Mouse (Mus musculus): Measurements from ENCODE around the gene Acss2. TPM values are rescaled to one million over a fixed set of nuclear protein-coding genes. Genes with fewer than 3 reads are reported as not detected.

Gene Acss2
- total and polyA plus RNA-seq, 2 experiments from 2014 or later: 16.3 to 25.5 TPM

- H3K27me3 ChIP-seq (ENCODE audit: insufficient read depth, low read length): no peaks in the 10 kb centered on the region; the same call in none of the 2 replicates
- ATAC-seq (no peak), DNase-seq (no peak)
- TF ChIP-seq CTCF (IDR thresholded peaks at IDR 0.05; ENCODE audit: low read depth): no peak
- H3K27ac ChIP-seq (ENCODE audit: low read depth, low read length): no peak overlapping the region
- H3K36me3 ChIP-seq (ENCODE audit: insufficient read depth): peaks cover 70% of the 10 kb centered on the region
- H3K4me3 ChIP-seq (ENCODE audit: low read depth, low read length): no peak overlapping the region
- WGBS: 72% methylated on average over 19 of the region's 19 CpGs
- no peaks in the 10 kb centered on the region for H3K9me3 ChIP-seq (ENCODE audit: low read length)
- 0 out of 2 replicates have a peak, but pooled peaks cover 3% of the 10 kb centered on the region for H3K4me1 ChIP-seq (ENCODE audit: insufficient read depth)
- H3K4me2 ChIP-seq (ENCODE audit: low read depth): no peak overlapping the region
- H3K9ac ChIP-seq: no peak overlapping the region
Measured at GRCm38 (mm10) chr2:155633121-155633520, 115.4 kb downstream of the Acss2 start.

- ATAC-seq: no peak
- WGBS: 92% methylated on average over 9 of the region's 9 CpGs
- H3K4me3 ChIP-seq (ENCODE audit: low read depth, low read length): no peak overlapping the region
- no peaks in the 10 kb centered on the region; the same call in none of the 2 replicates for H3K27me3 ChIP-seq (ENCODE audit: insufficient read depth, low read length)
- no peak overlapping the region for H3K4me2 ChIP-seq (ENCODE audit: low read depth)
- H3K9me3 ChIP-seq (ENCODE audit: low read length): no peaks in the 10 kb centered on the region
- no peak for DNase-seq
- 0 out of 2 replicates have a peak, but pooled peaks cover 3% of the 10 kb centered on the region for H3K4me1 ChIP-seq (ENCODE audit: insufficient read depth)
- peaks cover 73% of the 10 kb centered on the region for H3K36me3 ChIP-seq (ENCODE audit: insufficient read depth)
- no peak overlapping the region for H3K9ac ChIP-seq
- no peak overlapping the region for H3K27ac ChIP-seq (ENCODE audit: low read depth, low read length)
- TF ChIP-seq CTCF (IDR thresholded peaks at IDR 0.05; ENCODE audit: low read depth): no peak
Measured at GRCm38 (mm10) chr2:155633731-155634130, 116.0 kb downstream of the Acss2 start.

- no peaks in the 10 kb centered on the region for H3K4me1 ChIP-seq (ENCODE audit: insufficient read depth)
- H3K27ac ChIP-seq (ENCODE audit: low read depth, low read length): no peak overlapping the region
- ATAC-seq (no peak), DNase-seq (no peak)
- H3K4me2 ChIP-seq (ENCODE audit: low read depth): no peak overlapping the region
- no peak overlapping the region for H3K9ac ChIP-seq
- no peaks in the 10 kb centered on the region for H3K9me3 ChIP-seq (ENCODE audit: low read length)
- H3K36me3 ChIP-seq (ENCODE audit: insufficient read depth): peaks cover 80% of the 10 kb centered on the region
- no peak overlapping the region for H3K4me3 ChIP-seq (ENCODE audit: low read depth, low read length)
- H3K27me3 ChIP-seq (ENCODE audit: insufficient read depth, low read length): no peaks in the 10 kb centered on the region; the same call in none of the 2 replicates
- TF ChIP-seq CTCF (IDR thresholded peaks at IDR 0.05; ENCODE audit: low read depth): no peak
- 87% methylated on average over 8 of the region's 8 CpGs for WGBS
Measured at GRCm38 (mm10) chr2:155634562-155634961, 116.8 kb downstream of the Acss2 start.

MicroRNAs encoded within 50 kb of the gene (microRNA counts, 519-probe panel; counts per million panel counts)
- microRNA mmu-miR-499: not detected

Small RNA genes lying within 50 kb of the gene (microRNA-seq; reads per million reads assigned to microRNA genes)
- gene Mir499: 1.9 to 7.6 reads per million in 2 experiments

Other genes starting within 250 kb of the Acss2 start
- gene Map1lc3a, start 241.7 kb upstream of the Acss2 start, total RNA-seq (2014; rRNA removed): 425 and 459 TPM in 2 replicates
- gene Map1lc3a, start 241.7 kb upstream of the Acss2 start, polyA plus RNA-seq (2015; fragmentation: Nextera tagmentation; extraction: Ambion mirVana): 789 and 806 TPM in 2 replicates
- gene Pigu, start 160.5 kb upstream of the Acss2 start, total RNA-seq (2014; rRNA removed): 26.5 and 31.2 TPM in 2 replicates
- 50.2 and 50.7 TPM in 2 replicates for gene Pigu, start 160.5 kb upstream of the Acss2 start, polyA plus RNA-seq (2015; fragmentation: Nextera tagmentation; extraction: Ambion mirVana)
- 76.0 and 100.0 TPM in 2 replicates for gene Trp53inp2, start 136.9 kb upstream of the Acss2 start, total RNA-seq (2014; rRNA removed)
- 58.6 and 60.2 TPM in 2 replicates for gene Trp53inp2, start 136.9 kb upstream of the Acss2 start, polyA plus RNA-seq (2015; fragmentation: Nextera tagmentation; extraction: Ambion mirVana)
- 32.4 and 45.8 TPM in 2 replicates for gene Ncoa6, start 44.1 kb upstream of the Acss2 start, total RNA-seq (2014; rRNA removed)
- 23.5 and 26.8 TPM in 2 replicates for gene Ncoa6, start 44.1 kb upstream of the Acss2 start, polyA plus RNA-seq (2015; fragmentation: Nextera tagmentation; extraction: Ambion mirVana)
- gene Ggt7, start 289 bp downstream of the Acss2 start, total RNA-seq (2014; rRNA removed): 131 and 137 TPM in 2 replicates
- gene Ggt7, start 289 bp downstream of the Acss2 start, polyA plus RNA-seq (2015; fragmentation: Nextera tagmentation; extraction: Ambion mirVana): 78.5 and 85.3 TPM in 2 replicates
- 10.0 and 11.9 TPM in 2 replicates for gene Gss, start 74.9 kb downstream of the Acss2 start, total RNA-seq (2014; rRNA removed)
- 10.1 and 11.9 TPM in 2 replicates for gene Gss, start 74.9 kb downstream of the Acss2 start, polyA plus RNA-seq (2015; fragmentation: Nextera tagmentation; extraction: Ambion mirVana)
- 0.29 and 1.0 TPM in 2 replicates for gene Myh7b, start 93.3 kb downstream of the Acss2 start, total RNA-seq (2014; rRNA removed)
- 1.3 and 2.0 TPM in 2 replicates for gene Myh7b, start 93.3 kb downstream of the Acss2 start, polyA plus RNA-seq (2015; fragmentation: Nextera tagmentation; extraction: Ambion mirVana)
- gene Trpc4ap, start 174.4 kb downstream of the Acss2 start, total RNA-seq (2014; rRNA removed): 110 and 131 TPM in 2 replicates
- 118 and 128 TPM in 2 replicates for gene Trpc4ap, start 174.4 kb downstream of the Acss2 start, polyA plus RNA-seq (2015; fragmentation: Nextera tagmentation; extraction: Ambion mirVana)
- gene Edem2, start 211.5 kb downstream of the Acss2 start, total RNA-seq (2014; rRNA removed): 35.9 and 41.9 TPM in 2 replicates
- gene Edem2, start 211.5 kb downstream of the Acss2 start, polyA plus RNA-seq (2015; fragmentation: Nextera tagmentation; extraction: Ambion mirVana): 30.7 and 34.1 TPM in 2 replicates
- gene Gm17581, start 217.9 kb downstream of the Acss2 start, total RNA-seq (2014; rRNA removed): not detected in 2 replicates
- not detected in 2 replicates for gene Gm17581, start 217.9 kb downstream of the Acss2 start, polyA plus RNA-seq (2015; fragmentation: Nextera tagmentation; extraction: Ambion mirVana)
- gene Procr, start 233.2 kb downstream of the Acss2 start, total RNA-seq (2014; rRNA removed): 1.6 and 1.9 TPM in 2 replicates
- 1.6 and 1.9 TPM in 2 replicates for gene Procr, start 233.2 kb downstream of the Acss2 start, polyA plus RNA-seq (2015; fragmentation: Nextera tagmentation; extraction: Ambion mirVana)